Mouse (Mus musculus) heart, embryonic 14.5 days (tissue): ENCODE data around the gene Psmb9. TPM values are rescaled to one million over a fixed set of nuclear protein-coding genes. Genes with fewer than 3 reads are reported as not detected.
A peak's percentile ranks its signal among the peaks of the same experiment; 100 is the strongest.

Experiments
- ATAC-seq: fragments of 200-750 bp; cut with Nextera tagmentation; 2 replicates; pipeline ENCODE4 v1.8.0; 2017; ENCODE audit warnings: low read depth, moderate TSS enrichment; ENCODE audit not compliant: insufficient number of reproducible peaks, insufficient read depth, low FRiP score
- H3K27ac ChIP-seq, 2 experiments: fragments of 200-500 bp in 1 of 2; fragments of 300-500 bp in 1 of 2; sonication (generic) in 1 of 2; replicated peaks in 1 of 2; 2 replicates each; pipeline ENCODE4 v1.5.1; 2012 to 2014; ENCODE audit warnings: low read depth in 2 of 2, low read length in 2 of 2, control low read depth in 1 of 2, mild to moderate bottlenecking in 1 of 2, mixed read lengths in 1 of 2; ENCODE audit not compliant: control insufficient read depth in 1 of 2, insufficient read depth in 1 of 2
- H3K27me3 ChIP-seq: fragments of 300-500 bp; sonication (generic); 2 replicates; pipeline ENCODE4 v1.6.1; 2014; ENCODE audit warnings: mild to moderate bottlenecking, low read length, control low read depth; ENCODE audit not compliant: control insufficient read depth, insufficient read depth
- H3K36me3 ChIP-seq: fragments of 300-500 bp; sonication (generic); 2 replicates; pipeline ENCODE4 v1.6.1; 2014; ENCODE audit warnings: mild to moderate bottlenecking, control low read depth, low read length, mixed read lengths; ENCODE audit not compliant: control insufficient read depth, insufficient read depth
- H3K4me1 ChIP-seq, 2 experiments: fragments of 200-500 bp in 1 of 2; fragments of 300-500 bp in 1 of 2; sonication (generic) in 1 of 2; 2 replicates each; pipeline ENCODE4 v1.6.1; 2012 to 2014; ENCODE audit warnings: low read length in 2 of 2, control low read depth in 1 of 2, mixed read lengths in 1 of 2; ENCODE audit not compliant: control insufficient read depth in 2 of 2, insufficient read depth in 2 of 2
- H3K4me2 ChIP-seq: fragments of 300-500 bp; sonication (generic); 2 replicates; pipeline ENCODE4 v1.6.1; 2014; ENCODE audit warnings: mild to moderate bottlenecking, low read length
- H3K4me3 ChIP-seq, 2 experiments: fragments of 200-500 bp in 1 of 2; fragments of 300-500 bp in 1 of 2; sonication (generic) in 1 of 2; 2 replicates each; pipeline ENCODE4 v1.5.1; 2012 to 2014; ENCODE audit warnings: low read length in 2 of 2, mild to moderate bottlenecking in 2 of 2, control low read depth in 1 of 2, low read depth in 1 of 2, moderate library complexity in 1 of 2; ENCODE audit not compliant: control insufficient read depth in 1 of 2, insufficient read depth in 1 of 2
- H3K9ac ChIP-seq: fragments of 300-500 bp; sonication (generic); 2 replicates; pipeline ENCODE4 v1.6.1; 2014; ENCODE audit warnings: mild to moderate bottlenecking, low read length
- H3K9me3 ChIP-seq: fragments of 300-500 bp; sonication (generic); 2 replicates; pipeline ENCODE4 v1.6.1; 2016; ENCODE audit warnings: low read length, control low read depth; ENCODE audit not compliant: control insufficient read depth
- WGBS: fragments of 180-500 bp; shearing (Covaris S2); extraction: QIAGEN DNeasy Blood & Tissue Kit; methylation state at CpG from one replicate; pipeline ENCODE4 v1.1.7; 2014; 5-methylcytosine and 5-hydroxymethylcytosine counted together
- polyA plus RNA-seq: library from polyadenylated mRNA; unstranded; fragments of >200 nt; fragmentation: Nextera tagmentation; extraction: Ambion mirVana; gene quantifications from 2 replicates; pipeline ENCODE4 v1.2.1, GENCODE M21; 2014

Gene Psmb9
- polyA plus RNA-seq, 1 experiment from 2014 or later, result 1.7 TPM

DNA sequence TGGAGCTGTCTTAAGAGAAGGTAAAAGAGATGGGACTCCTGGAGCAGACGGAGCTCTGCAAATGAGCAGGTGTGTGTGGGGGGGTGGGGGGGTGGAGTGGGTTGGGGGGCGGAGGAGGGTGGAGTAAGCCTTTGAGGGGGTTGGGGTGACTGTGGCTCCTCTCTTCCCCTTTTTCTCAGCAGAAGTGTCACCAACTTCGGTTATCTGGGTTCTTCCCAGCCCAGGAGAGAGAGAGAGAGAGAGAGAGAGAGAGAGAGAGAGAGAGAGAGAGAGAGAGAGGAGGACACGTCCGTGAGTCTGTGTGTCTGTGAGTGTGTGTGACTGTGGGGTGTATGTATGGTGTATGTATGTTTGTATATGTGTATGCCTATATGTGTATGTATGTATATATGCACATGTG is 44.1 kb downstream of the Psmb9 start:
- no peak for ATAC-seq
- Histone ChIP-seq H3K4me3 (no peak overlapping the region), H3K9ac (no peak overlapping the region), H3K4me1 (peaks cover 3 to 9% of the 10 kb centered on the region in 2 experiments; a peak in 2 of 4 replicates), H3K4me2 (no peak overlapping the region), H3K27me3 (peaks cover 25% of the 10 kb centered on the region), H3K36me3 (no peaks in the 10 kb centered on the region), H3K9me3 (no peaks in the 10 kb centered on the region), H3K27ac (no peak overlapping the region)
- 55% methylated on average over 5 of the region's 5 CpGs for WGBS

- H3K4me1 ChIP-seq, result peaks cover 3 to 9% of the 10 kb centered on the region in 2 experiments; a peak in 2 of 4 replicates
- WGBS, result 38% methylated on average over 7 of the region's 7 CpGs
- ATAC-seq, result no peak
- H3K9ac ChIP-seq, result no peak within 1 kb of the TSS
- H3K4me3 ChIP-seq, result no peak within 1 kb of the TSS
- peaks cover 29% of the 10 kb centered on the region for H3K27me3 ChIP-seq
- no peaks in the 10 kb centered on the region for H3K9me3 ChIP-seq
- no peak within 1 kb of the TSS for H3K27ac ChIP-seq
- H3K4me2 ChIP-seq, result no peak within 1 kb of the TSS
- H3K36me3 ChIP-seq, result no peaks in the 10 kb centered on the region
Measured at GRCm38 (mm10) chr17:34143033-34143432, 44.5 kb downstream of the Psmb9 start, which contains the start of gene H2-DMb2. H2-DMb2 (plus strand) TSS chr17:34143307.

DNA sequence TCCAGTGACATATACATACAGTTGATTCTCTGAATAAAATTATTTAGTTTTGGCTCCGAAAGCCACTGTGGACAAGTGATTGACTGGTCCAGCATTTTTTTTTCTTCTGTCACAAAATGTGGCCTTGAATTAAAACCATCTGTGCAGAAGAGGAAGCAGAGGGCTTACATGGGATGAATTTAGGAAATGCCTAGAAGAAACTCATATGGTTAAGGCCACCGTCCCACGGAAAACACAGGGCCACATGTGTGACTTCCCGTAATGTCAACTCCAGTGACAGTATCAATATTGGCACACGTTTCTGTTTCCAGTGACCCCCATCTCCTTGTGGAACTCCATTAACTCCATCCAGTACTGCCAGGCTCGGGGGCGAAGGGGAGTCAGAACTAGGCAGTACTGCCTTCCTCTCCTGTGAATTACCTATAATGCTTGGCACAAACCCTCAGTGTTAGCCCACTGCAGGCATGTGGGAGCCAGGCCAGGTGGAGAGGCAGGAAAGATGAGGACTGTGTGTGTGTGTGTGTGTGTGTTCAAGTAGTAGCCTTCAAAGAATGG is 45.0 kb downstream of the Psmb9 start:
- Histone ChIP-seq H3K4me1 (peaks cover 3 to 9% of the 10 kb centered on the region in 2 experiments; a peak in 2 of 4 replicates), H3K4me3 (no peak overlapping the region), H3K9me3 (no peaks in the 10 kb centered on the region), H3K4me2 (no peak overlapping the region), H3K9ac (no peak overlapping the region), H3K27me3 (peaks cover 34% of the 10 kb centered on the region), H3K36me3 (no peaks in the 10 kb centered on the region), H3K27ac (no peak overlapping the region)
- no peak for ATAC-seq
- WGBS, result 72% methylated on average over 7 of the region's 7 CpGs

DNA sequence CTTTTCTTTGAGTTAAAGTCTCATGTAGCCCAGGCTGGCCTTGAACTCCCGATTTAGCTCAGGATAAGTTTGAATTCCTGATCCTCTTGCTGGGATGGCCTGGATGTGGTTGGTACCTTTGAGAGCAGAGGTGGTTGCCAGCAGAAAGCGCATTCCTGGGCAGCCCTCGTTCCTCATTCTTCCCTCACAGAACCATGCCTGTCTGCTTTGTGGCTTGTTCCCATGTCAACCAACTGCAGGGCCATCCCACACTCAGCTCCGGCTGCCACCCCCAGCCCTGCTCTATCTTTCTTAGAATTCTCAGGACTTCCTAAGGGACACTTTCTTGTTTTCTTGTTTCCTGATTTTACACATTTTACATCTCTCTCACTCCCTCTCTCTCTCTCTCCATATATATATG is 46.1 kb downstream of the Psmb9 start:
- no peak for ATAC-seq
- Histone ChIP-seq H3K27me3 (peaks cover 39% of the 10 kb centered on the region), H3K9ac (no peak overlapping the region), H3K4me3 (no peak overlapping the region), H3K4me2 (no peak overlapping the region), H3K4me1 (peaks cover 3 to 9% of the 10 kb centered on the region in 2 experiments; a peak in 2 of 4 replicates), H3K36me3 (no peaks in the 10 kb centered on the region), H3K27ac (no peak overlapping the region), H3K9me3 (no peaks in the 10 kb centered on the region)
- 58% methylated on average over 4 of the region's 4 CpGs for WGBS

DNA sequence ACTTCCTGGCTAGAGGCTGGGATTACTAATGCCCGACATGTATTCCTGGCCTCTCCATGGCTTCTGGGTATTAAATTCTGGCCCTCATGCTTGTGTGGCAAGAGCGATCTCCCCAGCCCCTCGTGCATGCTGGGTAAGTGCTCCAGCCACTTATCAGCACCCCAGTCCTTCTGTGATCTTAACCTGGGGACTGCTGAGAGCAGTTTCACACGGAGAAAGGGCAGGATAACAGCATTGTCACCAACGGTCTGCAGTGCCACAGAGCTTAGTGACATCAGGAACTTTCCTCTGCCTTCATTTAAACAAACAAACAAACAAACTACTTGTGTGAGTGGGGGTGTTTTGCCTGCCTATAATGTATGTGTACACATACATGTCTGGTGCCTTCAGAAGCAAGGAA is 47.3 kb downstream of the Psmb9 start:
- Histone ChIP-seq H3K4me2 (peak overlapping the region; percentile 75), H3K4me3 (no peak overlapping the region), H3K27me3 (peaks cover 39% of the 10 kb centered on the region), H3K4me1 (peaks cover 5 to 12% of the 10 kb centered on the region in 2 experiments; a peak in 2 of 4 replicates), H3K36me3 (no peaks in the 10 kb centered on the region), H3K27ac (no peak overlapping the region), H3K9me3 (no peaks in the 10 kb centered on the region), H3K9ac (no peak overlapping the region)
- ATAC-seq, result no peak
- WGBS, result under 1% methylated on average over 5 of the region's 5 CpGs

DNA sequence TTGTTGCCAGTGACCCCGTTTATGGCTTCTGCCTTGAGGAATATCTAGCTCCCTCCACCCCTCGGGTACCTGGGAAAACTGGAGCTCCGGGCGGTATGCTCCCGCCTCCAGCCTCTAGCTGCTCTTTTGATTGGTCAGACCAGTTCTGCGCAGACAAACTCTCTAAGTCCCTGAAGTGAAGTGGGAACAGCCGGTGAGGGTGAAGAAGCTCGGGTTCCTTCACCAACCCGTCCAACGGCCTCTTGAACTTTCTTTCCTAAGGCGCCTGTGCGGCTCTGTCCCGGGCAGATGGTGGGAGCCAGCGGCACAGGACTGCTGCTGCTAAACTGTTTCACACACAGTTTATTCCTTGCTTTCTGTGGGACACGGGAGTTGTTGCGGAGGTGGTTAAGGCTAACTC is 48.1 kb downstream of the Psmb9 start:
- peak overlapping the region; percentile 75 for H3K4me2 ChIP-seq
- peaks cover 5 to 12% of the 10 kb centered on the region in 2 experiments; a peak in 2 of 4 replicates for H3K4me1 ChIP-seq
- no peaks in the 10 kb centered on the region for H3K36me3 ChIP-seq
- H3K9ac ChIP-seq, result peak overlapping the region; percentile 51
- no peak for ATAC-seq
- under 1% methylated on average over 16 of the region's 16 CpGs for WGBS
- H3K9me3 ChIP-seq, result no peaks in the 10 kb centered on the region
- H3K4me3 ChIP-seq, result peak overlapping the region; percentile 39 to 45
- peaks cover 39% of the 10 kb centered on the region for H3K27me3 ChIP-seq
- no peak overlapping the region for H3K27ac ChIP-seq

- Histone ChIP-seq H3K27me3 (peaks cover 39% of the 10 kb centered on the region), H3K9ac (no peak overlapping the region), H3K9me3 (no peaks in the 10 kb centered on the region), H3K4me1 (peaks cover 5 to 12% of the 10 kb centered on the region in 2 experiments; a peak in 2 of 4 replicates), H3K27ac (no peak overlapping the region), H3K4me3 (no peak overlapping the region), H3K36me3 (no peaks in the 10 kb centered on the region), H3K4me2 (no peak overlapping the region)
- ATAC-seq, result no peak
- WGBS, result 64% methylated on average over 7 of the region's 7 CpGs
Measured at GRCm38 (mm10) chr17:34138655-34139054, 48.9 kb downstream of the Psmb9 start.

DNA sequence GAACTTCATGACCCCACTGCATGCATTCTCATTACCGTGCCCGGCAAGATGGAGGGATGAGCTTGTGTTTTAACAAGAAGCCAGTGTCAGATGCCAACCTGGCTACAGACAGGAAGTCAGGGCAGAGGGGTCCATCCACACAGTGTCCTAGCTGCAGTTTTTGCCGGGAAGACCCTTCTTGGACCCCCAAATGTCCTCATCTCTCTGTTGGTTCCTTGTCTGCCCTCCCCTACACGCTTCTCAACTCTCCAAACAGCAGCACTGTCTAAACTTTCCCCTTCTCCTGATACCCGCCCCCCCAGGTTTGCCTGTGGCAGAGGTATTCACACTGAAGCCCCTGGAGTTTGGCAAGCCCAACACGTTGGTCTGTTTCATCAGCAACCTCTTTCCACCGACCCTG is 50.0 kb downstream of the Psmb9 start:
- no peaks in the 10 kb centered on the region for H3K9me3 ChIP-seq
- H3K27ac ChIP-seq, result no peak overlapping the region
- H3K9ac ChIP-seq, result no peak overlapping the region
- no peak overlapping the region for H3K4me3 ChIP-seq
- no peaks in the 10 kb centered on the region for H3K36me3 ChIP-seq
- no peak for ATAC-seq
- 61% methylated on average over 7 of the region's 7 CpGs for WGBS
- no peak overlapping the region for H3K4me2 ChIP-seq
- H3K4me1 ChIP-seq, result peaks cover 5 to 12% of the 10 kb centered on the region in 2 experiments; a peak in 2 of 4 replicates
- peaks cover 37% of the 10 kb centered on the region for H3K27me3 ChIP-seq
